Mouse (Mus musculus): ENCODE results near the gene Zfp354b.
A peak's percentile ranks its signal among the peaks of the same experiment; 100 is the strongest.

Zfp354b gene

DNA sequence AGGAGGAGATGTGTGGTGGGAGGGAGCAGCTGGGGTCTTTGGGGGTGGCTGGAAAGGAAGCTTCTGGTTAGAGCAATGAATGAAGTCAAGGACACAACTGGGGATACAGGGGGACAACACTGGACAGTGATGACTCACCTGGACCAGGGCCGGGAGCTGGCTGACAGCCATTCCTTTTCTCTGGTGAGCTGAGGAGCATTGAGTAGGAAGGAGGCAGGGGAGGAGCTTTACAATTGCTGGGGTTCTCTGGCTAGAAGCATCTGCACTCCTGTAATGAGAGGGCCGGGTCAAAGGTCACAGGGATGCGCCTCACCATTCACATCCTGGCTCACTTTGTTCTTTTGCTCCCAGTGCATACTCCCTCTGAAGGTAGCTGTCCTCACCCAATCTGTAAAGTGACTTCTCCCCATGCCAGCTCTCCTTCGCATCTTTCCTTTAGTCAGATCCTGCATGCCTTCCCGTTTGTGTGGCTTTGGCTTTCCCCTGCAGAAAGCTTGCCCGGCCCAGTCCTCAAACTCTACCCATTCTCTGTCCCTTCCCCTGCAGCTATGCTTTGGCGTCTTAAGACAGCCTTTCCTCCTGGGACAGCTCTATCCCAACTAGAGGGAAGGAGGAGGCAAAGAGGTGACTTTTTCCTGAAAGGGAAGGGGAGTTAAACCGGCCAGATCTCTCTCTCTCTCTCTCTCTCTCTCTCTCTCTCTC is 45.1 kb downstream of the Zfp354b start:
- DNase-seq (ENCODE audit: inconsistent ontology term) = peak; percentile 32

DNA sequence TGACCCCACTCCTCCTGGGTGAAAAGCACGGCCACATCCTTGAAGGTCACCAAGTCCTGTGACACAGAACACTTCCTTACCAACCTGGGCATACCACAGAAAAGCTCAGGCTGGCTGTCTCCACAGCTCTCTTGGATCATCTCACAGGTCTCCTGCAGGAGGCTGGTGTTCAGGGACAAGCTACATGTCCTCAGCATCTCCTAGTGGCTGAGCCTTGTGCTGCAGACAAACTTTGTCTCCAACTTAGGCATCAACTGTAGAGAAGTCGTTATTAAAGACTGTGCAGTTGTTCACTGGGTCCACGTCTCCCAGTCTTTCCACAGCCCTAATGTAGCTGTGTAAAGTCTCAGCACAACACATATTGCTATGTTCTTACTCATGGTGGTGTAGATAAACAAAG is 47.7 kb downstream of the Zfp354b start:
- DNase-seq (ENCODE audit: inconsistent ontology term) = no peak

DNA sequence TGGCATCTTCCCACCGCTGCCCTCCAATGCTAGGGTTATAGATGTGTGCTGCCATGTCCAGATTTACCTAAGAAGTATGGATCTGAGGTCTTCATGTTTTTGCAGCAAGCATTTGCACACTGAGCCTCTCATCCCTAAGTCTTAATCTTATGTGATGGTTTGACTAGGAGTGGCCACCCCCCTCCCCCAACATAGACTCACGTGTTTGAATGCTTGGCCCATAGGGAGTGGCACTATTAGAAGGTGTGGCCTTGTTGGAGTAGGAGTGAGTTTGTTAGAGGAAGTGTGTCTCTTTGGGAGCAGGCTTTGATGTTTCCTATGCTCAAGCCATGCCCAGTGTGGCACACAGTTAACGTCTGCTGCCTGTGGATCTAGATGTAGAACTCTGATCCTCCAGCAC is 52.8 kb downstream of the Zfp354b start:
- DNase-seq (ENCODE audit: inconsistent ontology term) = no peak
